Mouse (Mus musculus) lung, postnatal 0 days (tissue): ENCODE results near the gene Fam193a. TPM values are rescaled to one million over a fixed set of nuclear protein-coding genes. Genes with fewer than 3 reads are reported as not detected.

ENCODE experiments used
- ATAC-seq: fragments of 200-750 bp; cut with Nextera tagmentation; 2 replicates; pipeline ENCODE4 v1.8.0; 2017; ENCODE audit warnings: moderate library complexity
- DNase-seq: peaks from one replicate; pipeline ENCODE4 v3.0.0-alpha.2; 2016; ENCODE audit warnings: low spot score
- H3K27ac ChIP-seq: fragments of 300-500 bp; sonication (generic); 2 replicates; pipeline ENCODE4 v1.5.1; 2014; ENCODE audit warnings: antibody characterized with exemption, mild to moderate bottlenecking, low read length, mixed read lengths
- H3K27me3 ChIP-seq: fragments of 300-500 bp; sonication (generic); replicated peaks from 2 replicates; pipeline ENCODE4 v1.6.1; 2014; ENCODE audit warnings: low read length, mixed read lengths; ENCODE audit not compliant: insufficient read depth
- H3K36me3 ChIP-seq: fragments of 300-500 bp; sonication (generic); 2 replicates; pipeline ENCODE4 v1.6.1; 2014; ENCODE audit warnings: low read length, mixed read lengths; ENCODE audit not compliant: insufficient read depth
- H3K4me1 ChIP-seq: fragments of 300-500 bp; sonication (generic); 2 replicates; pipeline ENCODE4 v1.6.1; 2014; ENCODE audit warnings: antibody characterized with exemption, low read depth, low read length, mixed read lengths; ENCODE audit not compliant: insufficient read depth
- H3K4me2 ChIP-seq: fragments of 300-500 bp; sonication (generic); replicated peaks from 2 replicates; pipeline ENCODE4 v1.6.1; 2014; ENCODE audit warnings: low read depth, mild to moderate bottlenecking, low read length, moderate library complexity, mixed read lengths
- H3K4me3 ChIP-seq: fragments of 300-500 bp; sonication (generic); 2 replicates; pipeline ENCODE4 v1.5.1; 2014; ENCODE audit warnings: low read depth, low read length
- H3K9ac ChIP-seq: fragments of 300-500 bp; sonication (generic); replicated peaks from 2 replicates; pipeline ENCODE4 v1.6.1; 2014; ENCODE audit warnings: low read depth, mild to moderate bottlenecking
- H3K9me3 ChIP-seq: fragments of 300-500 bp; sonication (generic); 2 replicates; pipeline ENCODE4 v1.6.1; 2016; ENCODE audit warnings: low read length, mixed read lengths
- CTCF ChIP-seq: IDR thresholded peaks from 2 replicates; pipeline ENCODE4 v1.5.1; 2016; ENCODE audit warnings: antibody characterized with exemption, mild to moderate bottlenecking
- EP300 ChIP-seq: IDR thresholded peaks from 2 replicates; pipeline ENCODE4 v1.6.1; 2016; ENCODE audit warnings: antibody characterized with exemption, mild to moderate bottlenecking, control low read depth
- WGBS: fragments of 180-500 bp; shearing (Covaris S2); extraction: QIAGEN DNeasy Blood & Tissue Kit; methylation state at CpG from one replicate; pipeline ENCODE4 v1.1.7; 2014; 5-methylcytosine and 5-hydroxymethylcytosine counted together
- polyA plus RNA-seq: library from polyadenylated mRNA; unstranded; fragments of >200 nt; fragmentation: Nextera tagmentation; extraction: Ambion mirVana; gene quantifications from 2 replicates; pipeline ENCODE4 v1.2.1, GENCODE M21; 2015

Gene Fam193a
- polyA plus RNA-seq, 1 experiment from 2014 or later: 7.9 TPM

GRCm38 (mm10) chr5:34461841-34462240 lies 92.1 kb downstream of the Fam193a start:
- no peak overlapping the region for H3K9ac ChIP-seq
- H3K36me3 ChIP-seq: peaks cover 63% of the 10 kb centered on the region
- H3K4me2 ChIP-seq: no peak overlapping the region
- DNase-seq (no peak), ATAC-seq (no peak)
- no peaks in the 10 kb centered on the region for H3K27me3 ChIP-seq
- H3K9me3 ChIP-seq: no peaks in the 10 kb centered on the region
- no peak overlapping the region for H3K4me3 ChIP-seq
- H3K4me1 ChIP-seq: no peaks in the 10 kb centered on the region
- H3K27ac ChIP-seq: no peak overlapping the region
- WGBS: 90% methylated on average over 6 of the region's 6 CpGs
- TF ChIP-seq EP300 (no peak), CTCF (no peak)

- ATAC-seq: no peak
- Histone ChIP-seq H3K4me2 (no peak overlapping the region), H3K36me3 (peaks cover 39% of the 10 kb centered on the region), H3K4me1 (no peaks in the 10 kb centered on the region), H3K27ac (no peak overlapping the region), H3K9ac (no peak overlapping the region), H3K4me3 (no peak overlapping the region), H3K9me3 (no peaks in the 10 kb centered on the region), H3K27me3 (no peaks in the 10 kb centered on the region)
- WGBS: 93% methylated on average over 1 of the region's 1 CpGs
- DNase-seq: no peak
- no peak for TF ChIP-seq CTCF
- no peak for TF ChIP-seq EP300
These were observed 96.3 kb downstream of the Fam193a start for GRCm38 (mm10) chr5:34466079-34466478.

- Histone ChIP-seq H3K36me3 (peaks cover 35% of the 10 kb centered on the region), H3K4me2 (no peak overlapping the region), H3K4me1 (no peaks in the 10 kb centered on the region), H3K9me3 (no peaks in the 10 kb centered on the region), H3K4me3 (no peak overlapping the region), H3K9ac (no peak overlapping the region), H3K27ac (no peak overlapping the region), H3K27me3 (no peaks in the 10 kb centered on the region)
- no peak for TF ChIP-seq EP300
- no peak for TF ChIP-seq CTCF
- 95% methylated on average over 2 of the region's 2 CpGs for WGBS
- DNase-seq (no peak), ATAC-seq (no peak)
These were observed 96.9 kb downstream of the Fam193a start for GRCm38 (mm10) chr5:34466648-34467047.

GRCm38 (mm10) chr5:34468039-34468775 lies 98.5 kb downstream of the Fam193a start:
- 84% methylated on average over 2 of the region's 2 CpGs for WGBS
- ATAC-seq (no peak), DNase-seq (no peak)
- Histone ChIP-seq H3K4me3 (no peak overlapping the region), H3K36me3 (peaks cover 28% of the 10 kb centered on the region), H3K9ac (no peak overlapping the region), H3K27ac (no peak overlapping the region), H3K4me1 (no peaks in the 10 kb centered on the region), H3K4me2 (no peak overlapping the region), H3K27me3 (no peaks in the 10 kb centered on the region), H3K9me3 (no peaks in the 10 kb centered on the region)
- TF ChIP-seq EP300 (no peak), CTCF (no peak)

GRCm38 (mm10) chr5:34480926-34481325 lies 111.2 kb downstream of the Fam193a start:
- H3K27me3 ChIP-seq: no peaks in the 10 kb centered on the region
- no peak overlapping the region for H3K9ac ChIP-seq
- no peak overlapping the region for H3K4me3 ChIP-seq
- TF ChIP-seq EP300: no peak
- TF ChIP-seq CTCF: no peak; the same call in 1 of the 2 replicates
- peaks cover 25% of the 10 kb centered on the region for H3K36me3 ChIP-seq
- H3K9me3 ChIP-seq: no peaks in the 10 kb centered on the region
- no peaks in the 10 kb centered on the region for H3K4me1 ChIP-seq
- WGBS: 81% methylated on average over 3 of the region's 3 CpGs
- DNase-seq: no peak
- H3K4me2 ChIP-seq: no peak overlapping the region
- H3K27ac ChIP-seq: no peak overlapping the region
- ATAC-seq: no peak

GRCm38 (mm10) chr5:34485731-34486130 lies 116.0 kb downstream of the Fam193a start:
- DNase-seq (no peak), ATAC-seq (no peak)
- no peak overlapping the region for H3K4me3 ChIP-seq
- H3K9ac ChIP-seq: no peak overlapping the region
- TF ChIP-seq EP300 (no peak), CTCF (no peak)
- no peak overlapping the region for H3K4me2 ChIP-seq
- H3K27ac ChIP-seq: no peak overlapping the region
- no peaks in the 10 kb centered on the region for H3K27me3 ChIP-seq
- no peaks in the 10 kb centered on the region for H3K4me1 ChIP-seq
- no peaks in the 10 kb centered on the region for H3K9me3 ChIP-seq
- H3K36me3 ChIP-seq: peaks cover under 1% of the 10 kb centered on the region; the same call in 1 of the 2 replicates
- WGBS: 91% methylated on average over 15 of the region's 15 CpGs
